Mouse (Mus musculus) urinary bladder, adult 18-20 months (tissue): ENCODE measurements around the gene Sbk1.

Source experiments
- DNase-seq, 2 experiments: peaks; one replicate each; pipeline ENCODE4 v3.0.0; 2022; ENCODE audit warnings: low spot score in 2 of 2, mixed read lengths in 2 of 2

Sbk1 gene

DNA sequence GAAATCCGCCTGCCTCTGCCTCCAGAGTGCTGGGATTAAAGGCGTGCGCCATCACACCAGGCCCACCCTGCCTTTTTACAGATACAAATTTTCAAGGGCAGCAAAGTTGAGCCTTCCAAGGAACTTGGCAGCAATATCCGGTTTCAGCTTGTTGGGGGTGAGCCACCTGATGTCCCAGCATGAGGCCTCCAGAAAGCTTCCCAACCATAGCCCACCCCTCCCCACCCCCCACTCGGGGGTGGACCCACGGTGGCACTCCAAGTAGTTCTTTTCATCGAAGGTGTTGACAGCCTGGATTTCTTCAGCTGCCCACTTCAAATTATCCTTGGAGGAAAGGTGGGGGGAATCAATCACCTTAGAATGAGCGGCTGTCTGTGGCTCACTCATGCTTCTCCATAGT is 66.5 kb downstream of the Sbk1 start:
- DNase-seq, result no peak

DNA sequence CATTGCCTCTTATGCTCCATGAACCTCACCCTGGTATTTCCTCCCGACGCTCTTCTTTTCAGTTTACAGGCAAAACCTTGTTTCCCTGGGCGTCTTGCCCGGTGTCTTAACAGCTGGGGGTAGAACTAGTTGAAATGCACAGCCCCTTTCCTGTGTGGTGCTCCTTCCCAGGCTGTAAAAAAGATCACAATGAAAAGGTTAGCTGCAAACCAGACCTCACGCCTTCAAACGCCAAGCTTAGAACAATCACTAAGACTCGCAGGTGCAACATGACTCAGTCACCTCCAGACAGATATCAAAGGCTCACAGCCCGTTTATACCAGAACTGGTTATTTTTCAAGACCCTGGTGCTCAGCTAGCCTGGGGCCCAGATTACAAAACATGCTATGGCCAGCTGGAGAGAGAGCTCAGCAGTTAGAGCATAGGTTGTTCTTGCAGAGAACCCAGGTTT is 67.1 kb downstream of the Sbk1 start:
- no peak for DNase-seq

DNA sequence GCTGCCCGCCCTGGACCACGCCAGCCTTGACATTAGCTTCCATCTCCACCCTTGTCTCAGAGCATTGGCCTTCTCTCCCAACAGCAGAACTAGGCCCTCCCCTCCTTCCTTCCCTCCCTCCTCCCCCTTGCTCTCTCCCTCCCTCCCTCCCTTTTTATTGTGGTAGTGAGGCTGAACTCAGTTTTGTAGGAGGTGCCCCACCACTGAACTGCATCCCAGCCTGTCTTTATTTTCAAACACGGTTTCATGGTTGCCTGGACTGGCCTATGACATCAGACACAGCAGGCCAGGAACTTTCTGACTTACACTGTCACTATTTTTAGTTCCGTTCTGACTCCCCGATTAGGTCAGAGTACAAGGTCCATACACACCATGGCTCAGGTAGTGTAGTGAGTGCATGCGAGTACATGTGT is 67.8 kb downstream of the Sbk1 start:
- no peak for DNase-seq

DNA sequence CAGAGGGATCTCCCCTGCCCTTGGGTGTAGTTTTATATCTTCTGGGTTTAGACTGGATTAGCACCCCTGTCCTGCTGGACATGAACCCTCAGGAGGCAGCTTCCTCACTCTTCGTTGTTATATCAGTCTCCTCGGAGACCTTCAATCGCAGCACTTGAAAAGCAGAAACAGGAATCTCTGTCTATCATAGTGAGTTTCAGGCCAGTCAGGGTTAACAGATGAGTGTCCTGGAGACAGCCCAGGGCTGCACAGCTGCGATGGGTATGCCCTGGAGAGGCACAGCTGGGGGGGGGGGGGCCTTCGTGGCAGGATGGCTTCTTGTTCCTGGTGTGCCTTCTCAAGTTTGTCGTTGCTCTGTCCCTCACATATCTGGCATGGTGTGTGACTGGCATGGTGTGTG is 68.5 kb downstream of the Sbk1 start:
- no peak for DNase-seq
